Mouse (Mus musculus) forebrain, embryonic 13.5 days (tissue): ENCODE data around the gene Tnmd. TPM values are rescaled to one million over a fixed set of nuclear protein-coding genes. Genes with fewer than 3 reads are reported as not detected.

Experiments
- polyA plus RNA-seq: library from polyadenylated mRNA; unstranded; fragments of >200 nt; fragmentation: Nextera tagmentation; extraction: Ambion mirVana; gene quantifications from 2 replicates; pipeline ENCODE4 v1.2.1, GENCODE M21; 2015

Tnmd gene
- polyA plus RNA-seq, 1 experiment from 2014 or later = 0.32 TPM

Other genes starting within 250 kb of the Tnmd start
- 16.2 and 19.2 TPM in 2 replicates for gene Pcdh19, start 162.0 kb upstream of the Tnmd start, polyA plus RNA-seq
- 229 and 245 TPM in 2 replicates for gene Tspan6, start 47.4 kb downstream of the Tnmd start, polyA plus RNA-seq
- 0.21 and 0.32 TPM in 2 replicates for gene Srpx2, start 57.4 kb downstream of the Tnmd start, polyA plus RNA-seq
- 0.76 and 0.79 TPM in 2 replicates for gene Sytl4, start 130.8 kb downstream of the Tnmd start, polyA plus RNA-seq
- 59.8 and 68.3 TPM in 2 replicates for gene Cstf2, start 208.2 kb downstream of the Tnmd start, polyA plus RNA-seq